Mouse (Mus musculus): Measurements from ENCODE around the gene Mctp1. TPM values are rescaled to one million over a fixed set of nuclear protein-coding genes. Genes with fewer than 3 reads are reported as not detected.
"Not testable (repeated sequence)": the region's sequence is repeated elsewhere in the genome, so short reads cannot be mapped to it uniquely, and the experiment has no call there.

The Mctp1 gene
- polyA plus RNA-seq, 1 experiment, result 16.8 TPM

- H3K4me1 ChIP-seq (ENCODE audit: control insufficient read depth, insufficient read depth, low read length), result no peaks in the 10 kb centered on the region
- TF ChIP-seq POLR2A (IDR thresholded peaks at IDR 0.05; ENCODE audit: borderline replicate concordance, low read depth, low read length) (no peak), CTCF (IDR thresholded peaks at IDR 0.05; ENCODE audit: low read depth, low read length) (no peak)
- H3K4me3 ChIP-seq (ENCODE audit: insufficient read depth, low read length), result no peak overlapping the region
- H3K27ac ChIP-seq (ENCODE audit: insufficient read depth, low read depth, low read length), result no peak overlapping the region
These were observed 583.3 kb downstream of the Mctp1 start for GRCm38 (mm10) chr13:76967588-76967987.

- Histone ChIP-seq H3K27ac (ENCODE audit: insufficient read depth, low read depth, low read length) (no peak overlapping the region), H3K4me3 (ENCODE audit: insufficient read depth, low read length) (no peak overlapping the region), H3K4me1 (ENCODE audit: control insufficient read depth, insufficient read depth, low read length) (no peaks in the 10 kb centered on the region)
- TF ChIP-seq CTCF (IDR thresholded peaks at IDR 0.05; ENCODE audit: low read depth, low read length) (no peak), POLR2A (IDR thresholded peaks at IDR 0.05; ENCODE audit: borderline replicate concordance, low read depth, low read length) (no peak)
These were observed 585.1 kb downstream of the Mctp1 start for GRCm38 (mm10) chr13:76969386-76969785.

GRCm38 (mm10) chr13:76971046-76971445, 586.7 kb downstream of the Mctp1 start:
- not testable (repeated sequence) for H3K4me3 ChIP-seq (ENCODE audit: insufficient read depth, low read length); H3K4me1 ChIP-seq (ENCODE audit: control insufficient read depth, insufficient read depth, low read length); H3K27ac ChIP-seq (ENCODE audit: insufficient read depth, low read depth, low read length)

GRCm38 (mm10) chr13:77002628-77003027, 618.3 kb downstream of the Mctp1 start:
- H3K27ac ChIP-seq (ENCODE audit: insufficient read depth, low read depth, low read length), result no peak overlapping the region
- TF ChIP-seq POLR2A (IDR thresholded peaks at IDR 0.05; ENCODE audit: borderline replicate concordance, low read depth, low read length), result no peak
- TF ChIP-seq CTCF (IDR thresholded peaks at IDR 0.05; ENCODE audit: low read depth, low read length), result no peak
- no peak overlapping the region for H3K4me3 ChIP-seq (ENCODE audit: insufficient read depth, low read length)
- H3K4me1 ChIP-seq (ENCODE audit: control insufficient read depth, insufficient read depth, low read length), result no peaks in the 10 kb centered on the region

GRCm38 (mm10) chr13:77003684-77004083, 619.3 kb downstream of the Mctp1 start:
- Histone ChIP-seq H3K27ac (ENCODE audit: insufficient read depth, low read depth, low read length) (no peak overlapping the region), H3K4me1 (ENCODE audit: control insufficient read depth, insufficient read depth, low read length) (no peaks in the 10 kb centered on the region), H3K4me3 (ENCODE audit: insufficient read depth, low read length) (no peak overlapping the region)
- no peak for TF ChIP-seq CTCF (IDR thresholded peaks at IDR 0.05; ENCODE audit: low read depth, low read length)
- no peak for TF ChIP-seq POLR2A (IDR thresholded peaks at IDR 0.05; ENCODE audit: borderline replicate concordance, low read depth, low read length)

GRCm38 (mm10) chr13:77018851-77019250, 634.5 kb downstream of the Mctp1 start:
- no peaks in the 10 kb centered on the region for H3K4me1 ChIP-seq (ENCODE audit: control insufficient read depth, insufficient read depth, low read length)
- no peak overlapping the region for H3K4me3 ChIP-seq (ENCODE audit: insufficient read depth, low read length)
- TF ChIP-seq POLR2A (IDR thresholded peaks at IDR 0.05; ENCODE audit: borderline replicate concordance, low read depth, low read length) (no peak), CTCF (IDR thresholded peaks at IDR 0.05; ENCODE audit: low read depth, low read length) (no peak)
- H3K27ac ChIP-seq (ENCODE audit: insufficient read depth, low read depth, low read length), result no peak overlapping the region

- H3K4me3 ChIP-seq (ENCODE audit: insufficient read depth, low read length), result no peak overlapping the region
- H3K27ac ChIP-seq (ENCODE audit: insufficient read depth, low read depth, low read length), result no peak overlapping the region
- H3K4me1 ChIP-seq (ENCODE audit: control insufficient read depth, insufficient read depth, low read length), result peaks cover 2% of the 10 kb centered on the region; the same call in 1 of the 2 replicates
- TF ChIP-seq POLR2A (IDR thresholded peaks at IDR 0.05; ENCODE audit: borderline replicate concordance, low read depth, low read length) (no peak), CTCF (IDR thresholded peaks at IDR 0.05; ENCODE audit: low read depth, low read length) (no peak)
These were observed 645.3 kb downstream of the Mctp1 start for GRCm38 (mm10) chr13:77029594-77029993.

- no peak for TF ChIP-seq CTCF (IDR thresholded peaks at IDR 0.05; ENCODE audit: low read depth, low read length)
- TF ChIP-seq POLR2A (IDR thresholded peaks at IDR 0.05; ENCODE audit: borderline replicate concordance, low read depth, low read length), result no peak
These were observed 659.0 kb downstream of the Mctp1 start for GRCm38 (mm10) chr13:77043375-77043774.

GRCm38 (mm10) chr13:77045375-77045774, 661.0 kb downstream of the Mctp1 start:
- TF ChIP-seq POLR2A (IDR thresholded peaks at IDR 0.05; ENCODE audit: borderline replicate concordance, low read depth, low read length) (no peak), CTCF (IDR thresholded peaks at IDR 0.05; ENCODE audit: low read depth, low read length) (no peak)
- Histone ChIP-seq H3K4me3 (ENCODE audit: insufficient read depth, low read length) (no peak overlapping the region), H3K4me1 (ENCODE audit: control insufficient read depth, insufficient read depth, low read length) (peaks cover 6% of the 10 kb centered on the region), H3K27ac (ENCODE audit: insufficient read depth, low read depth, low read length) (no peak overlapping the region)

More at GRCm38 (mm10) chr13:77043375-77043774, 659.0 kb downstream of the Mctp1 start:
- 0 out of 2 replicates have a peak, but pooled peaks cover 2% of the 10 kb centered on the region for H3K4me1 ChIP-seq (ENCODE audit: control insufficient read depth, insufficient read depth, low read length)
- H3K27ac ChIP-seq (ENCODE audit: insufficient read depth, low read depth, low read length), result no peak overlapping the region
- no peak overlapping the region for H3K4me3 ChIP-seq (ENCODE audit: insufficient read depth, low read length)

- no peak overlapping the region for H3K27ac ChIP-seq (ENCODE audit: insufficient read depth, low read depth, low read length)
- TF ChIP-seq POLR2A (IDR thresholded peaks at IDR 0.05; ENCODE audit: borderline replicate concordance, low read depth, low read length) (no peak), CTCF (IDR thresholded peaks at IDR 0.05; ENCODE audit: low read depth, low read length) (no peak)
- H3K4me1 ChIP-seq (ENCODE audit: control insufficient read depth, insufficient read depth, low read length), result peaks cover 6% of the 10 kb centered on the region
These were observed 662.1 kb downstream of the Mctp1 start for GRCm38 (mm10) chr13:77046416-77046815.

More at GRCm38 (mm10) chr13:77046416-77046815, 662.1 kb downstream of the Mctp1 start:
- H3K4me3 ChIP-seq (ENCODE audit: insufficient read depth, low read length), result no peak overlapping the region
